Mouse (Mus musculus) olfactory bulb, adult 2 months (tissue): Measurements from ENCODE around the gene Olfr493.

Source experiments
- CTCF ChIP-seq: fragments of 200-500 bp; IDR thresholded peaks from 2 replicates; pipeline ENCODE4 v1.5.1; 2012; ENCODE audit warnings: low read depth, mild to moderate bottlenecking, low read length, moderate library complexity; ENCODE audit not compliant: insufficient read depth
- POLR2A ChIP-seq: fragments of 200-500 bp; IDR thresholded peaks from 2 replicates; pipeline ENCODE4 v1.6.1; 2012; ENCODE audit warnings: mild to moderate bottlenecking, low read depth, low read length, moderate library complexity; ENCODE audit not compliant: insufficient read depth

DNA sequence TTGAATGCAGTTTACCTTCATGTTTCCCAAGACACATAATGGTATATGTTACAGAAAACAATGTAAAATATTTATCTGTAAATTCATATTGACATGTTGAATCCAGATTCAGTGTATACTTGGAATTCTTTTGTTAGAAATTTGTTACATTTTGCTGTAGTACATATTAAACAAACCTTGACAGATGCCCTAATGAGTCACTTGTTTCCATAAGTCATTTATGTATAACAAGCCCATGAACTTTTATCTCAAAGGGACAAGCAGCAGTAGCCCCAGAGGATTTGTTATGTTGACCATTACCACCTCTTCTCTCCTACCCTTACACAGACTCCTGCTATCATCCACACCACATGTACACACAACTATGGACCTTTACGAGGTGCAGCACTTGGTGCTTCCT lies 33.6 kb downstream of the Olfr493 start, which contains the start of gene Olfr491:
- TF ChIP-seq CTCF, result no peak
- no peak for TF ChIP-seq POLR2A
